Comparison of ENCODE assay signal across 9 mouse cellular contexts in the genomic region with DNA sequence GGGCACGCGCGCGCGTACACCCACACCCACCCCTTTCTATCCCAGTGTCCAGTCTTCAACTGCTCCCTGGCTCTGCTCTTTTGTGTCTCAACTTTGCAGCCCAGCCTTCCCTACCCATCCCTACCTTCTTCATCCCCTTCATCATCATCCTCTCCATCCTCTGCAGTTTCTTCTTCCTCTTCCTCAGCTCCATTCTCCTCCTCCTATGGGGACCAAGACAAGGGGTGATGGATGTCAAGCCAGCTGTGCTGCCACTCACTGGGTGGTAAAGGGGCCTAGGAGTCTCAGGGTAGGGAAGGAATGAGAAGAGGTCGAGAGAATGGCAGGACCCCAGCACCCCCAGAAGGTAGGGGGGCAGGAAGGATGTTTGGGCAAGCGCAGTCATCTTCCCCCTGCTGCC. TPM values are rescaled to one million over a fixed set of nuclear protein-coding genes. Genes with fewer than 3 reads are reported as not detected.
DNase-seq lines count a peak whose midpoint lies in the region; ATAC-seq and TF ChIP-seq lines count a peak whose summit lies in the region.
"Had no signal": no experiment of that assay in that cellular context is flagged by ENCODE, and none has a peak within 500 bp of the region (broad histone marks: within the 10 kb centered on the region; RNA-seq: fewer than 3 reads in every experiment).

No protein-coding gene starts in this region.

- H3K4me1 ChIP-seq in embryonic facial prominence, embryonic 14.5 days (ENCODE audit: control insufficient read depth, insufficient read depth, low read length) = peaks cover 32% of the 10 kb centered on the region
- H3K4me1 ChIP-seq in hindbrain, embryonic 12.5 days = peaks cover 51% of the 10 kb centered on the region
- H3K4me1 ChIP-seq in midbrain, embryonic 15.5 days = peaks cover 54% of the 10 kb centered on the region

- 81% methylated on average over 7 of the region's 7 CpGs for WGBS in embryonic facial prominence, embryonic 14.5 days
- 77% methylated on average over 5 of the region's 7 CpGs for WGBS in hindbrain, embryonic 12.5 days
- WGBS in midbrain, embryonic 15.5 days = 77% methylated on average over 7 of the region's 7 CpGs

- no peaks in the 10 kb centered on the region for H3K27me3 ChIP-seq in embryonic facial prominence, embryonic 14.5 days (replicated peaks; ENCODE audit: control insufficient read depth, insufficient read depth, low read length)
- H3K27me3 ChIP-seq in hindbrain, embryonic 12.5 days = peaks cover 12% of the 10 kb centered on the region
- no peaks in the 10 kb centered on the region for H3K27me3 ChIP-seq in midbrain, embryonic 15.5 days (replicated peaks)

- peaks cover 27% of the 10 kb centered on the region for H3K36me3 ChIP-seq in embryonic facial prominence, embryonic 14.5 days (ENCODE audit: control insufficient read depth, insufficient read depth, low read length)
- peaks cover 21% of the 10 kb centered on the region for H3K36me3 ChIP-seq in hindbrain, embryonic 12.5 days
- H3K36me3 ChIP-seq in midbrain, embryonic 15.5 days (replicated peaks) = peaks cover 20% of the 10 kb centered on the region; the same call in 1 of the 2 replicates

- H3K4me3 ChIP-seq in layer of hippocampus, adult 2 months = no peak overlapping the region
- H3K4me3 ChIP-seq in embryonic facial prominence, embryonic 14.5 days (ENCODE audit: low read depth, low read length) = no peak overlapping the region
- peak overlapping the region; percentile 98 for H3K4me3 ChIP-seq in hindbrain, embryonic 12.5 days
- peak overlapping the region; percentile 86 for H3K4me3 ChIP-seq in midbrain, embryonic 15.5 days

- no peaks in the 10 kb centered on the region for H3K9me3 ChIP-seq in embryonic facial prominence, embryonic 14.5 days (ENCODE audit: control insufficient read depth, low read length)
- no peaks in the 10 kb centered on the region for H3K9me3 ChIP-seq in hindbrain, embryonic 12.5 days (replicated peaks)
- no peaks in the 10 kb centered on the region for H3K9me3 ChIP-seq in midbrain, embryonic 15.5 days

- H3K4me2 ChIP-seq in embryonic facial prominence, embryonic 14.5 days (ENCODE audit: low read depth, low read length) = peak overlapping the region; percentile 99
- peak overlapping the region; percentile 100 for H3K4me2 ChIP-seq in hindbrain, embryonic 12.5 days (replicated peaks)
- H3K4me2 ChIP-seq in midbrain, embryonic 15.5 days = peak overlapping the region; percentile 95

- TF ChIP-seq CTCF in layer of hippocampus, adult 2 months (conservative IDR thresholded peaks at IDR 0.05) = no peak

- ATAC-seq in embryonic facial prominence, embryonic 14.5 days (ENCODE audit: low read depth) = no peak
- ATAC-seq in hindbrain, embryonic 12.5 days (ENCODE audit: low FRiP score) = no peak
- ATAC-seq in midbrain, embryonic 15.5 days (replicated peaks) = no peak

- H3K9ac ChIP-seq in embryonic facial prominence, embryonic 14.5 days (ENCODE audit: low read depth, low read length) = 0 out of 2 replicates have a peak overlapping the region, but pooled peaks have one; percentile 34
- peak overlapping the region; percentile 100; the same call in 1 of the 2 replicates for H3K9ac ChIP-seq in hindbrain, embryonic 12.5 days
- peak overlapping the region; percentile 99 for H3K9ac ChIP-seq in midbrain, embryonic 15.5 days

- H3K27ac ChIP-seq in layer of hippocampus, adult 2 months = peak overlapping the region; percentile 99
- H3K27ac ChIP-seq in embryonic facial prominence, embryonic 14.5 days (replicated peaks; ENCODE audit: low read depth, low read length) = 0 out of 2 replicates have a peak overlapping the region, but pooled peaks have one; percentile 100
- peak overlapping the region; percentile 100 for H3K27ac ChIP-seq in hindbrain, embryonic 12.5 days
- peak overlapping the region; percentile 100 for H3K27ac ChIP-seq in midbrain, embryonic 15.5 days

- no peak for DNase-seq in layer of hippocampus, adult 2 months (ENCODE audit: low spot score in 2 of 2)
- DNase-seq in layer of hippocampus, adult 9-11 months = no peak
- DNase-seq in embryonic facial prominence, embryonic 14.5 days (ENCODE audit: low spot score) = no peak
- no peak for DNase-seq in spleen, adult 18-20 months
- no peak for DNase-seq in thymus, adult 18-20 months
- no peak for DNase-seq in right cerebral cortex, adult 18-20 months
- DNase-seq: lung, postnatal 4 days had no signal

RNA-seq across cellular contexts. Expression of gene Lag3, which starts 3.0 kb away (rescaled TPM):
- total RNA-seq in layer of hippocampus, adult 2 months (2021) = 1 to 10 TPM; 1.3 to 1.7 TPM
- 1.9 and 2.4 TPM in 2 replicates for polyA plus RNA-seq in embryonic facial prominence, embryonic 14.5 days (2014; fragmentation: Nextera tagmentation; extraction: Ambion mirVana)
- 1.9 and 2.1 TPM in 2 replicates for polyA plus RNA-seq in hindbrain, embryonic 12.5 days (2016; fragmentation: Nextera tagmentation; extraction: Ambion mirVana)
- 2.8 and 3.2 TPM in 2 replicates for polyA plus RNA-seq in midbrain, embryonic 15.5 days (2015; fragmentation: Nextera tagmentation; extraction: Ambion mirVana)

RNA-seq across cellular contexts. Expression of gene Ptms, which starts 5.4 kb away (rescaled TPM):
- 1,000 to 10,000 TPM in 1 of 2 experiments, 100 to 1,000 TPM in 1; 991 to 1,057 TPM for total RNA-seq in layer of hippocampus, adult 2 months (2021)
- polyA plus RNA-seq in embryonic facial prominence, embryonic 14.5 days (2014; fragmentation: Nextera tagmentation; extraction: Ambion mirVana) = 255 and 263 TPM in 2 replicates
- 637 and 707 TPM in 2 replicates for polyA plus RNA-seq in hindbrain, embryonic 12.5 days (2016; fragmentation: Nextera tagmentation; extraction: Ambion mirVana)
- polyA plus RNA-seq in midbrain, embryonic 15.5 days (2015; fragmentation: Nextera tagmentation; extraction: Ambion mirVana) = 880 and 884 TPM in 2 replicates

RNA-seq across cellular contexts. Expression of gene Mlf2, which starts 16.7 kb away (rescaled TPM):
- 100 to 1,000 TPM; 627 to 642 TPM for total RNA-seq in layer of hippocampus, adult 2 months (2021)
- polyA plus RNA-seq in embryonic facial prominence, embryonic 14.5 days (2014; fragmentation: Nextera tagmentation; extraction: Ambion mirVana) = 346 and 352 TPM in 2 replicates
- 462 and 488 TPM in 2 replicates for polyA plus RNA-seq in hindbrain, embryonic 12.5 days (2016; fragmentation: Nextera tagmentation; extraction: Ambion mirVana)
- 559 and 568 TPM in 2 replicates for polyA plus RNA-seq in midbrain, embryonic 15.5 days (2015; fragmentation: Nextera tagmentation; extraction: Ambion mirVana)

RNA-seq across cellular contexts. Expression of gene Cd4, which starts 26.5 kb away (rescaled TPM):
- total RNA-seq in layer of hippocampus, adult 2 months (2021) = under 1 TPM; 0.18 to 0.47 TPM
- 0.07 and 0.25 TPM in 2 replicates for polyA plus RNA-seq in embryonic facial prominence, embryonic 14.5 days (2014; fragmentation: Nextera tagmentation; extraction: Ambion mirVana)
- 0.06 TPM in 1 of 2 replicates, not detected in the other for polyA plus RNA-seq in hindbrain, embryonic 12.5 days (2016; fragmentation: Nextera tagmentation; extraction: Ambion mirVana)
- polyA plus RNA-seq in midbrain, embryonic 15.5 days (2015; fragmentation: Nextera tagmentation; extraction: Ambion mirVana) = 0.21 and 0.33 TPM in 2 replicates

RNA-seq across cellular contexts. Expression of gene Gpr162, which starts 50.7 kb away (rescaled TPM):
- 100 to 1,000 TPM; 181 to 199 TPM for total RNA-seq in layer of hippocampus, adult 2 months (2021)
- polyA plus RNA-seq in embryonic facial prominence, embryonic 14.5 days (2014; fragmentation: Nextera tagmentation; extraction: Ambion mirVana) = 0.95 and 1.5 TPM in 2 replicates
- polyA plus RNA-seq in hindbrain, embryonic 12.5 days (2016; fragmentation: Nextera tagmentation; extraction: Ambion mirVana) = 11.3 and 12.7 TPM in 2 replicates
- polyA plus RNA-seq in midbrain, embryonic 15.5 days (2015; fragmentation: Nextera tagmentation; extraction: Ambion mirVana) = 41.0 and 42.0 TPM in 2 replicates

Comparison
In these comparisons a context has a peak if more than half of its experiments do, and no peak if none do; other contexts are left out.
1. H3K4me3 ChIP-seq: peak in hindbrain, embryonic 12.5 days (single experiment) and midbrain, embryonic 15.5 days (single experiment); none in layer of hippocampus, adult 2 months (single experiment) and embryonic facial prominence, embryonic 14.5 days (single experiment).
2. H3K9ac ChIP-seq: peak in every context shown above with its lines; median percentile 100 in hindbrain, embryonic 12.5 days; 99 in midbrain, embryonic 15.5 days; 34 in embryonic facial prominence, embryonic 14.5 days.
3. Peak in every context shown above with its lines, with median percentiles within 50 percentile points of each other: H3K27ac ChIP-seq and H3K4me2 ChIP-seq.